Mouse (Mus musculus): ENCODE data around the gene Trip12.

- TF ChIP-seq CTCF (IDR thresholded peaks at IDR 0.05; ENCODE audit: borderline replicate concordance, control insufficient read depth, extremely low read depth, insufficient read depth, low read length, poor library complexity) (no peak), POLR2A (IDR thresholded peaks at IDR 0.05; ENCODE audit: control insufficient read depth, extremely low read depth, insufficient read depth, low read length, poor library complexity) (no peak)
Measured at GRCm38 (mm10) chr1:84881248-84882065, 41.1 kb upstream of the Trip12 start.
